Mouse (Mus musculus) cerebellum, adult 2 months (tissue): ENCODE measurements at regions not wholly inside any gene's neighbourhood (a gene's known extent, or its start where the extent isn't known, plus 50 kb on each side); places are given as distances from the start of the nearest gene placed in this dataset.

Experiments
- CTCF ChIP-seq: fragments of 200-500 bp; IDR thresholded peaks from 2 replicates; pipeline ENCODE4 v1.5.1; 2011; ENCODE audit warnings: low read depth, mild to moderate bottlenecking, control low read depth, low read length, moderate library complexity, borderline replicate concordance; ENCODE audit not compliant: insufficient read depth
- POLR2A ChIP-seq: fragments of 200-500 bp; IDR thresholded peaks from 2 replicates; pipeline ENCODE4 v1.6.1; 2011; ENCODE audit warnings: low read length, control low read depth, borderline replicate concordance; ENCODE audit not compliant: insufficient read depth

DNA sequence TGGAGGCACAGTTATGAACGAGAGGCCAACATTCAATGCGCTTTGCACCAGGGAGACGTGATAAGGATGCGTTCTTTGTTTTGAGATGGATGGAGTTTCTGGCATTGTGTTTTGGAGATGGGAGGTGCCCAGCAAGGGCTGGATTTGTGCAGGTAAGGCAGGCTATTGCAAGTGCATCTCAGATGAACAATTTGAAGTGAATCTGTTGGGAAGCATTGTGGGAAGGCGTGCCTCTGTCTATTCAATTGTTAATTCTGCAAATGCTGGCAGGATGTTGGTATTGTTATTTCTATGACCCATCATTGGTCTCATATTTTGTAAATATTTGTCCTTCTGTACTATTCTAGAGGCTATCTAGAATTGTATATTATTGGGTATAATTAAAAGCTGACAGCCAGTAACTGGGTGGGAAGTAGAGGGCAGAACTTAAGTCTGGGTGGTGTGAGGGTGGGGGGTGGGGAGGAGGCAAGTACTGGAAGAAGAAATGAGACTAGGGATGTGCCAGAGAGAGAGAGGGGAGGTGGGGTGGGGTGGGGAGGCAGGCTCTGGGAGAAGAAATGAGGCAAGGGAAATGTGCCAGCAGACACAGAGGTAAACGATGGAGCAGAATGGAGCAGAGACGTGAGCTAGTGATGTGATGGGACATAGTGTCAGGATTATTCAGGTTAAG lies 188.9 kb downstream of the Kcnrg start:
- no peak for TF ChIP-seq CTCF
- TF ChIP-seq POLR2A = no peak
